Mouse (Mus musculus) neural tube, embryonic 15.5 days (tissue): ENCODE measurements around the gene Mgat5. TPM values are rescaled to one million over a fixed set of nuclear protein-coding genes. Genes with fewer than 3 reads are reported as not detected.

Experiments used
- ATAC-seq: fragments of 200-750 bp; cut with Nextera tagmentation; 2 replicates; pipeline ENCODE4 v1.8.0; 2017; ENCODE audit warnings: mild to moderate bottlenecking, moderate TSS enrichment, moderate library complexity; ENCODE audit not compliant: low FRiP score
- H3K27ac ChIP-seq: fragments of 300-500 bp; sonication (generic); replicated peaks from 2 replicates; pipeline ENCODE4 v1.5.1; 2015; ENCODE audit warnings: mild to moderate bottlenecking, inconsistent platforms
- H3K27me3 ChIP-seq: fragments of 300-500 bp; sonication (generic); replicated peaks from 2 replicates; pipeline ENCODE4 v1.6.1; 2015; ENCODE audit warnings: inconsistent platforms
- H3K36me3 ChIP-seq: fragments of 300-500 bp; sonication (generic); 2 replicates; pipeline ENCODE4 v1.6.1; 2015; ENCODE audit warnings: inconsistent platforms
- H3K4me1 ChIP-seq: fragments of 300-500 bp; sonication (generic); 2 replicates; pipeline ENCODE4 v1.6.1; 2015; ENCODE audit warnings: inconsistent platforms
- H3K4me2 ChIP-seq: fragments of 300-500 bp; sonication (generic); 2 replicates; pipeline ENCODE4 v1.6.1; 2015; ENCODE audit warnings: inconsistent platforms, mild to moderate bottlenecking, moderate library complexity
- H3K4me3 ChIP-seq: fragments of 300-500 bp; sonication (generic); replicated peaks from 2 replicates; pipeline ENCODE4 v1.5.1; 2015; ENCODE audit warnings: mild to moderate bottlenecking, inconsistent platforms
- H3K9ac ChIP-seq: fragments of 300-500 bp; sonication (generic); replicated peaks from 2 replicates; pipeline ENCODE4 v1.6.1; 2015; ENCODE audit warnings: mild to moderate bottlenecking, inconsistent platforms
- H3K9me3 ChIP-seq: fragments of 300-500 bp; sonication (generic); replicated peaks from 2 replicates; pipeline ENCODE4 v1.6.1; 2016; ENCODE audit warnings: inconsistent platforms
- WGBS: fragments of 180-500 bp; shearing (Covaris S2); methylation state at CpG from one replicate; pipeline ENCODE4 v1.1.7; 2015; ENCODE audit warnings: mixed read lengths; 5-methylcytosine and 5-hydroxymethylcytosine counted together
- polyA plus RNA-seq: library from polyadenylated mRNA; unstranded; fragments of >200 nt; fragmentation: Nextera tagmentation; extraction: Ambion mirVana; gene quantifications from 2 replicates; pipeline ENCODE4 v1.2.1, GENCODE M21; 2015

Gene Mgat5
- polyA plus RNA-seq, 1 experiment from 2014 or later: 13.3 TPM

DNA sequence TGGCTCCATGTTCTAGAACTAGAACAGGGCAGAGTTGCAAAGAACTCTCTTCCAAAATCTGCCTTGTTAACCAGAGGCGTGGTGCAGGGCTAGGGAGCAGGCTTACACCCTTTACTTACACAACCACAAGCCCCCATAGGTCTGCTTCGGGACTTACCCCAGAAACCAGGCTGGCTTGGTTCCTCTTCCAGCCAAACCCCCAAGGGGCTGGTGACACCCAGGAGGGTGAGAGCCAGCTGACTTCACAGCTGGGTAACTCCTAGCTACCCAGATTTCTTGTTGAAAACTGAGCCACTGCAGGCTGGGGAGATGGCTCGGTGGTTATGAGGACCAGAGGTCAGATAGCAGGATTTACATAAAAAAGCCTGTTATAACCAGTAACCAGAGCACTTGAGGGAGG lies 309.7 kb downstream of the Mgat5 start:
- WGBS: 75% methylated on average over 3 of the region's 3 CpGs
- ATAC-seq: no peak
- no peak overlapping the region for H3K4me2 ChIP-seq

DNA sequence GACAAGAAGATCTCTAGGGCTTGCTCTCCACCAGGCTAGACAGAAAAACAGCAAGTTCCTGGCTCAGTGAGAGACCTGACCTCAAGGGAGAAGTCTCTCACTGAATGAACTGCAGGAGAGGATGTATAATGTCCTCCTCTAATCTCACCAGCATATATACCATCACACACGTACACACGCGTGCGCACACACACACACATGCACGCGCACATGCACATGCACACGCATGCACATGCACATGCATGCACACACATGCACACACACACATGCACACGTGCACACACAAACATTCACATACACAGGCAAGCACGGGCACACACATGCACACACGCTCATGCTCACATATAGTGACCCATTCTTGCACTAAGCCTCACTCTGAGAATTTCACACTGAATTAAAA lies 310.1 kb downstream of the Mgat5 start:
- WGBS: 98% methylated on average over 10 of the region's 10 CpGs

More for the DNA sequence above, 309.7 kb downstream of the Mgat5 start:
- no peaks in the 10 kb centered on the region for H3K36me3 ChIP-seq
- H3K4me3 ChIP-seq: no peak overlapping the region
- peaks cover 15% of the 10 kb centered on the region; the same call in 1 of the 2 replicates for H3K27me3 ChIP-seq
- H3K9me3 ChIP-seq: no peaks in the 10 kb centered on the region
- H3K27ac ChIP-seq: no peak overlapping the region
- no peak overlapping the region for H3K9ac ChIP-seq
- H3K4me1 ChIP-seq: no peaks in the 10 kb centered on the region

DNA sequence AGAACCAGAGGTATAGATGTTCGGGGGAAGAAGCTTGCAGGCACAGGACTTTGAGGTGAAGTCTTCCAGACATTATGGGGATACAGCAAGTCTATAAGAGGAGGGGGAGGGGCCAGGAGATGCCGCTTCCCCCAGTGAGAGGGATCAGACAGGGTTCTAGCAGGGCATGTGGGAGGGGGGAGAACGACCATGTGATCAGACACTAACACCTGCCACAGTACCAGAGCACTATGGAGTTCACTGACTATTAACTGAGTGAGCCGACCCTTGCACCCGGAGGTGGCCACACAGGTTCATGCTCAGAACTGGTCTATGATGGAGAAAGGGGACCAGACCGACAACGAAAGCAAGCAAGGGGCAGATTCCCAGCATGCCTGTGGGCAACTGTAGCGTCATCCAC lies 318.5 kb downstream of the Mgat5 start:
- no peak overlapping the region for H3K9ac ChIP-seq
- no peak for ATAC-seq
- WGBS: 84% methylated on average over 8 of the region's 8 CpGs
- H3K4me3 ChIP-seq: no peak overlapping the region
- H3K9me3 ChIP-seq: no peaks in the 10 kb centered on the region
- peaks cover 47% of the 10 kb centered on the region for H3K27me3 ChIP-seq
- H3K4me1 ChIP-seq: no peaks in the 10 kb centered on the region
- no peak overlapping the region for H3K27ac ChIP-seq
- H3K36me3 ChIP-seq: no peaks in the 10 kb centered on the region
- H3K4me2 ChIP-seq: no peak overlapping the region

More for the DNA sequence above, 310.1 kb downstream of the Mgat5 start:
- no peak overlapping the region for H3K4me3 ChIP-seq
- no peak overlapping the region for H3K4me2 ChIP-seq
- no peak for ATAC-seq
- no peaks in the 10 kb centered on the region for H3K36me3 ChIP-seq
- no peaks in the 10 kb centered on the region for H3K9me3 ChIP-seq
- H3K9ac ChIP-seq: no peak overlapping the region
- H3K27ac ChIP-seq: no peak overlapping the region
- H3K4me1 ChIP-seq: no peaks in the 10 kb centered on the region
- peaks cover 15% of the 10 kb centered on the region; the same call in 1 of the 2 replicates for H3K27me3 ChIP-seq

DNA sequence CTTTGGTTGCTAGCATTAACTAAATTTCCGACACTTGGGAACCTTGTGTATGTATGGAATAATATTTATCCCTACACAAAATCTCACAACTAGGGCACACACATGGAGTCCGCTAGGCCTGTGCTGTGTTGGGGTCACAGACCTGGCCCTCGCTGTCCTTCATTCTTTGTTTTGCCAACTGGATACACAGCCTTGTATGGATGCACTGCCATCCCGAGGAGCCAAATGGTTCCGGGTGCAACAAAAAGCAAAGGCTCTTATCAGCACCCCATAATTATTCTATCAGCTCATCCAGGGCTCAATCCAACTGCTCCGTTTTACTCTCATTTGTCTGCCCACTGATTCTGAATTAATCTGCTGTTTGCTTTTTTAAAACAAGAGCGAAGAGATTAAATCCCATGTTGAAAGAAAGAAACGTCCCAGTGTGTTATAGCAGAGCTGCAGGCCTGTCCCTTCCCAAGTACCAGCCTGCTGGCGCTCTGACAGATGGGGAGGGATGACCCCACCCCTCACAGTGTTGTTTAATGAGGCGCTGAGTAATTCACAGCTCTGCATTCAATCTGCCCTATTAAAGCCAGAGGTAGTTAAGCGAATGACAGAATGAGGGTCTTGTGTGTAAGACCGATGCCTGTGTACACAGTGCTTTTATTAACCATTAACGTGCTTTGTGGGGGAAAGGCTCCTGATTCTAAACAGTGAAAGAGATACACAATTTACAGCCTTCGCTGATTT lies 326.2 kb downstream of the Mgat5 start:
- Histone ChIP-seq H3K27me3 (peaks cover 57% of the 10 kb centered on the region), H3K4me2 (peak overlapping the region; percentile 13), H3K9me3 (no peaks in the 10 kb centered on the region), H3K9ac (no peak overlapping the region), H3K4me3 (no peak overlapping the region), H3K27ac (peak overlapping the region; percentile 42), H3K4me1 (peaks cover 34% of the 10 kb centered on the region), H3K36me3 (no peaks in the 10 kb centered on the region)
- ATAC-seq: peak; percentile 85
- WGBS: 14% methylated on average over 14 of the region's 14 CpGs

DNA sequence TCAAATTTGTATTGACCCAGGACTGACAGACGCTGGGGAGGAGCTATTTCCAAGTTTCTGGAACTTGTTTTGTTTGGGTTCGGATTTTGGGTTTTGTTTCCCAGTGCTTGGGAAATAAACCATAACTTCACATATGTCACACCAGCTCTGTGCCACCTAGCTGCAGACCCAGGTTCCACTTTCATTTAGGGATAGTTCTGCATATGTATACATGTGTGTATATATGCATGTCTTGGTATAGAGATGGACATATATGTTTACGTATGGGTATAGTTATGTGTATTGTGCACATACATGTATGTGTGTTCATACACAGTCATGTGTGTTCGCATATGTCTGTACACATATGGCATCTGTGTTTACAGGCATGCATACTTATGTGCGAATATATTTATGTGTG lies 326.9 kb downstream of the Mgat5 start:
- 59% methylated on average over 5 of the region's 5 CpGs for WGBS
- Histone ChIP-seq H3K27ac (no peak overlapping the region), H3K4me3 (no peak overlapping the region), H3K9ac (no peak overlapping the region), H3K4me1 (peaks cover 41% of the 10 kb centered on the region), H3K27me3 (peaks cover 54% of the 10 kb centered on the region), H3K9me3 (no peaks in the 10 kb centered on the region), H3K4me2 (no peak overlapping the region; the same call in 1 of the 2 replicates), H3K36me3 (no peaks in the 10 kb centered on the region)
- no peak for ATAC-seq

DNA sequence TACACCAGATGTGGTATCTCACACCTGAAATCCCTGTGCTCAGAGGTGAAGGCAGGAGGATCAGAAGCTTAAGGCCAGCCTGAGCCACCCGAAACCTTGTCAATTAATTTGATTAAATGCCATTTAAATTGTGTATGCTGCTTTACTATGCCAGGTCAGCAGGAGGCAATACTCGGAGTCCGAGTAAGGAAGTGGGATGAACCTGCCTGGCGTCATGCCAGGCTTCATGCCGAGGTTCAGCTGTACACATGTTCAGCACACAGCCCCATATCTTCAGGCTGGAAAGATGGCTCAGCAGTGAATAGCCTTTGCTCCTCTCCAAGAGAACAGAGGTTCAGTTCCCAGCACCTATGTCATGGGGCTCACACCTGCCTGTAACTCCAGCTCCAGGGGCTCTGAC lies 331.6 kb downstream of the Mgat5 start:
- Histone ChIP-seq H3K4me2 (no peak overlapping the region; the same call in 1 of the 2 replicates), H3K27me3 (peaks cover 42% of the 10 kb centered on the region), H3K4me1 (peaks cover 48% of the 10 kb centered on the region), H3K36me3 (no peaks in the 10 kb centered on the region), H3K27ac (peak overlapping the region; percentile 63), H3K4me3 (no peak overlapping the region), H3K9me3 (no peaks in the 10 kb centered on the region), H3K9ac (no peak overlapping the region)
- WGBS: 22% methylated on average over 5 of the region's 5 CpGs
- no peak for ATAC-seq

DNA sequence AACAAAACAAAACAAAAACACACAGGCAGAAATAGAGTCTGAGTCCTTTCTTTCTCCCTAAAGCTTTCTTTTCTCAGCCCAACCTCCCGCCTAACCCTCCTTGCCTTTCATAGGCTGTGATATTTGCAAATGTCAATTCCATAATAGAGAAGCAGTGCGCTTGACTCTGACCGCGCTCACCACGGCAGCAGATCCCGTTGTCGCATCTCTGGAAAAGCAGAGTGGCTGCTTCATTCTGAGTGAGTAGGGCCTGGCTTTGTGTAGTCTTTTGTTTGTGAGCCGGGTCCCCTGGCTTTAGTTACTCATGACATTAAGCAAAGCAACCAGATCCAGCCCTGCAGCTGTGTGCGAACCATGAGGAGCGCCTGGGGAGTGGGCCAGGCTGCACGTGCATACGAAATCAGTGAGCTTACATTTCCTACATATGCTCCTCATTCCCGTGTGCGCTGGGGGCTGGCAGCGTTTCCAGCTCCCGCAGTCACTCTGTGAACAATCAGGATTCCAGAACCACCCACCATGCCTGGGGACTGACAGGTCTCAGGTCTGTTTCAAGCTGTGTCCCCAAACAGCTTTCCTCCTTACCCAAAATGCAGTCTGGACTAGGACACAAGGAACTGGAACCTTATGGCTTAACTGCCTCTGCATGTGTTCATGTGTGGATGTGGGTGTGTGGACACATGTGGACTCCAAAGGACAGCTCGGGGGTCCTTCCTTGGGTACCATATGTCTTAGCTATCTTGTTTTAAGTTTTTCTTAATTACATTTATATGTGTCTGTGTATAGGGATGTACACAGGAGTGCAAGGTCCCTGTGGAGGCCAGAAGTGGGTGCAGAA lies 332.6 kb downstream of the Mgat5 start:
- Histone ChIP-seq H3K9ac (peak overlapping the region; percentile 24), H3K36me3 (no peaks in the 10 kb centered on the region), H3K4me1 (peaks cover 42% of the 10 kb centered on the region), H3K4me2 (peak overlapping the region; percentile 40), H3K4me3 (0 out of 2 replicates have a peak overlapping the region, but pooled peaks have one; percentile 9), H3K9me3 (no peaks in the 10 kb centered on the region), H3K27ac (peak overlapping the region; percentile 63), H3K27me3 (peaks cover 50% of the 10 kb centered on the region)
- ATAC-seq: peak; percentile 71
- 5% methylated on average over 17 of the region's 17 CpGs for WGBS
